Comparison of ENCODE assay signal across 8 mouse cellular contexts in the genomic region with DNA sequence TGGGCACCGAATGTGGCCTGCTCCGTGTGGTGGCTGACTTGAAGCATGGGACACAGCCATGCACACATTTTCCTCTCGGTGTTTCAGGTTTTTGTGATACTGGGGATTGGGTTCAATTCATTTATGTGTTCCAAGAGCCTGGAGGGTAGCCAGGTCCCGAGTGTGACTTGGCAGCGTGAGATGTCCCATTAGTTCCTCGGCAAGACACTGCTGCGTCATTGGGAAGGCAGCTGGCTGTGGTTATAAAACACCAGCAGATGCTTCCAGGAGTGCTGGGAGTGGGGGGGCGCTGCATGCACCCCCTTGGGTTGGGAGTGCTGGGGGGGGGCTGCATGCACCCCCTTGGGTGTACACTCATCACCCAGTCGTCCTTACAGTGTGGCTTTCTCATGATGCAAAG.
DNase-seq lines count a peak whose midpoint lies in the region; ATAC-seq lines count a peak whose summit lies in the region.

No protein-coding gene starts in this region.

- intact Hi-C loops in gastrocnemius, postnatal 36 days (cut with DNase I), result no loop called here

- peak; percentile 8 for DNase-seq in cerebellum, adult 8-10 months
- DNase-seq in NIH3T3 (ENCODE audit: low read depth), result peak; percentile 63
- peak; percentile 73 for DNase-seq in gastrocnemius, postnatal 36 days
- peak; percentile 53 to 85 for DNase-seq in layer of hippocampus, postnatal 14 days (ENCODE audit: low spot score in 2 of 2)
- peak; percentile 62 for DNase-seq in right cerebral cortex, adult 18-20 months
- no peak for DNase-seq in thymus, postnatal 14 days
- DNase-seq in embryo, embryonic 9.5 days (ENCODE audit: extremely low spot score), result no peak

- no peak for ATAC-seq in cerebellum, adult (ENCODE audit: insufficient number of reproducible peaks, low FRiP score, low TSS enrichment)

Comparison
In these comparisons a context has a peak if more than half of its experiments do, and no peak if none do; other contexts are left out.
1. DNase-seq: peak in cerebellum, adult 8-10 months (single experiment), NIH3T3 (single experiment), gastrocnemius, postnatal 36 days (2 of 2), layer of hippocampus, postnatal 14 days (2 of 2) and right cerebral cortex, adult 18-20 months (single experiment); none in thymus, postnatal 14 days (single experiment) and embryo, embryonic 9.5 days (single experiment).